Mouse (Mus musculus) intestine, embryonic 16.5 days (tissue): ENCODE measurements at regions not wholly inside any gene's neighbourhood (a gene's known extent, or its start where the extent isn't known, plus 50 kb on each side); places are given as distances from the start of the nearest gene placed in this dataset.

ENCODE experiments used
- ATAC-seq: fragments of 200-750 bp; cut with Nextera tagmentation; 2 replicates; pipeline ENCODE4 v1.8.0; 2017; ENCODE audit warnings: moderate TSS enrichment, moderate library complexity
- H3K27ac ChIP-seq: fragments of 300-500 bp; sonication (generic); 2 replicates; pipeline ENCODE4 v1.5.1; 2014; ENCODE audit warnings: mild to moderate bottlenecking, low read length
- H3K27me3 ChIP-seq: fragments of 300-500 bp; sonication (generic); replicated peaks from 2 replicates; pipeline ENCODE4 v1.6.1; 2014; ENCODE audit warnings: low read length, control low read depth, mixed read lengths; ENCODE audit not compliant: control insufficient read depth, insufficient read depth
- H3K36me3 ChIP-seq: fragments of 300-500 bp; sonication (generic); 2 replicates; pipeline ENCODE4 v1.6.1; 2014; ENCODE audit warnings: low read length, control low read depth; ENCODE audit not compliant: control insufficient read depth, insufficient read depth
- H3K4me1 ChIP-seq: fragments of 300-500 bp; sonication (generic); 2 replicates; pipeline ENCODE4 v1.6.1; 2014; ENCODE audit warnings: low read length, control low read depth, mixed read lengths; ENCODE audit not compliant: control insufficient read depth, insufficient read depth
- H3K4me2 ChIP-seq: fragments of 300-500 bp; sonication (generic); 2 replicates; pipeline ENCODE4 v1.6.1; 2014; ENCODE audit warnings: low read depth, low read length, control low read depth
- H3K4me3 ChIP-seq: fragments of 300-500 bp; sonication (generic); 2 replicates; pipeline ENCODE4 v1.5.1; 2014; ENCODE audit warnings: mild to moderate bottlenecking, low read length
- H3K9ac ChIP-seq: fragments of 300-500 bp; sonication (generic); 2 replicates; pipeline ENCODE4 v1.6.1; 2014; ENCODE audit warnings: low read depth, low read length
- H3K9me3 ChIP-seq: fragments of 300-500 bp; sonication (generic); 2 replicates; pipeline ENCODE4 v1.6.1; 2016; ENCODE audit warnings: low read length, control low read depth; ENCODE audit not compliant: control insufficient read depth
- WGBS: fragments of 180-500 bp; shearing (Covaris S2); extraction: QIAGEN DNeasy Blood & Tissue Kit; methylation state at CpG from one replicate; pipeline ENCODE4 v1.1.7; 2014; 5-methylcytosine and 5-hydroxymethylcytosine counted together

GRCm38 (mm10) chr13:34408007-34408668, 63.2 kb upstream of the Slc22a23 start:
- H3K27me3 ChIP-seq = no peaks in the 10 kb centered on the region
- WGBS = 39% methylated on average over 4 of the region's 4 CpGs
- H3K36me3 ChIP-seq = no peaks in the 10 kb centered on the region
- H3K27ac ChIP-seq = no peak overlapping the region
- H3K4me1 ChIP-seq = 0 out of 2 replicates have a peak, but pooled peaks cover 3% of the 10 kb centered on the region
- no peaks in the 10 kb centered on the region for H3K9me3 ChIP-seq
- no peak overlapping the region for H3K4me2 ChIP-seq
- ATAC-seq = peak; percentile 54
- H3K9ac ChIP-seq = no peak overlapping the region
- no peak overlapping the region for H3K4me3 ChIP-seq

- H3K4me3 ChIP-seq = no peak overlapping the region
- H3K4me2 ChIP-seq = no peak overlapping the region
- no peak overlapping the region for H3K9ac ChIP-seq
- H3K36me3 ChIP-seq = no peaks in the 10 kb centered on the region
- H3K27me3 ChIP-seq = no peaks in the 10 kb centered on the region
- ATAC-seq = peak; percentile 86
- 0 out of 2 replicates have a peak, but pooled peaks cover 3% of the 10 kb centered on the region for H3K4me1 ChIP-seq
- H3K9me3 ChIP-seq = no peaks in the 10 kb centered on the region
- H3K27ac ChIP-seq = no peak overlapping the region
These were observed 61.3 kb upstream of the Slc22a23 start for GRCm38 (mm10) chr13:34406291-34406690.

GRCm38 (mm10) chr13:34402631-34403030, 57.6 kb upstream of the Slc22a23 start:
- H3K4me2 ChIP-seq = no peak overlapping the region
- H3K4me3 ChIP-seq = no peak overlapping the region
- 0 out of 2 replicates have a peak, but pooled peaks cover 4% of the 10 kb centered on the region for H3K4me1 ChIP-seq
- no peak for ATAC-seq
- WGBS = 70% methylated on average over 1 of the region's 1 CpGs
- H3K9me3 ChIP-seq = no peaks in the 10 kb centered on the region
- H3K36me3 ChIP-seq = no peaks in the 10 kb centered on the region
- H3K9ac ChIP-seq = no peak overlapping the region
- H3K27ac ChIP-seq = no peak overlapping the region
- no peaks in the 10 kb centered on the region for H3K27me3 ChIP-seq

GRCm38 (mm10) chr13:34401031-34401430, 56.0 kb upstream of the Slc22a23 start:
- WGBS = 75% methylated on average over 2 of the region's 2 CpGs
- Histone ChIP-seq H3K4me2 (no peak overlapping the region), H3K9ac (no peak overlapping the region), H3K9me3 (no peaks in the 10 kb centered on the region), H3K4me3 (no peak overlapping the region), H3K36me3 (no peaks in the 10 kb centered on the region), H3K27ac (no peak overlapping the region), H3K27me3 (no peaks in the 10 kb centered on the region), H3K4me1 (0 out of 2 replicates have a peak, but pooled peaks cover 4% of the 10 kb centered on the region)
- no peak for ATAC-seq

GRCm38 (mm10) chr13:34398847-34399246, 53.9 kb upstream of the Slc22a23 start:
- Histone ChIP-seq H3K4me3 (no peak overlapping the region), H3K27ac (no peak overlapping the region), H3K27me3 (no peaks in the 10 kb centered on the region), H3K36me3 (no peaks in the 10 kb centered on the region), H3K9me3 (no peaks in the 10 kb centered on the region), H3K4me2 (no peak overlapping the region), H3K9ac (no peak overlapping the region), H3K4me1 (0 out of 2 replicates have a peak, but pooled peaks cover 4% of the 10 kb centered on the region)
- no peak for ATAC-seq
- WGBS = 47% methylated on average over 3 of the region's 3 CpGs

- no peak overlapping the region for H3K9ac ChIP-seq
- no peaks in the 10 kb centered on the region for H3K27me3 ChIP-seq
- no peak overlapping the region for H3K27ac ChIP-seq
- H3K4me3 ChIP-seq = no peak overlapping the region
- H3K9me3 ChIP-seq = no peaks in the 10 kb centered on the region
- H3K36me3 ChIP-seq = no peaks in the 10 kb centered on the region
- no peak overlapping the region for H3K4me2 ChIP-seq
- ATAC-seq = no peak
- WGBS = 42% methylated on average over 10 of the region's 10 CpGs
- 0 out of 2 replicates have a peak, but pooled peaks cover 4% of the 10 kb centered on the region for H3K4me1 ChIP-seq
These were observed 53.2 kb upstream of the Slc22a23 start for GRCm38 (mm10) chr13:34398061-34398787.

GRCm38 (mm10) chr13:34395504-34395903, 50.5 kb upstream of the Slc22a23 start:
- Histone ChIP-seq H3K27ac (no peak overlapping the region), H3K4me3 (no peak overlapping the region), H3K9ac (no peak overlapping the region), H3K9me3 (no peaks in the 10 kb centered on the region), H3K36me3 (no peaks in the 10 kb centered on the region), H3K27me3 (no peaks in the 10 kb centered on the region), H3K4me2 (no peak overlapping the region), H3K4me1 (0 out of 2 replicates have a peak, but pooled peaks cover 4% of the 10 kb centered on the region)
- ATAC-seq = no peak

GRCm38 (mm10) chr13:34395010-34395409, 50.0 kb upstream of the Slc22a23 start:
- H3K27ac ChIP-seq = no peak overlapping the region
- no peak overlapping the region for H3K4me2 ChIP-seq
- WGBS = 55% methylated on average over 1 of the region's 1 CpGs
- no peaks in the 10 kb centered on the region for H3K9me3 ChIP-seq
- no peak overlapping the region for H3K4me3 ChIP-seq
- no peak for ATAC-seq
- no peak overlapping the region for H3K9ac ChIP-seq
- H3K36me3 ChIP-seq = no peaks in the 10 kb centered on the region
- H3K4me1 ChIP-seq = 0 out of 2 replicates have a peak, but pooled peaks cover 4% of the 10 kb centered on the region
- no peaks in the 10 kb centered on the region for H3K27me3 ChIP-seq
